Mouse (Mus musculus) gastrocnemius, adult 2 months (tissue): ENCODE results near the gene Nek2. TPM values are rescaled to one million over a fixed set of nuclear protein-coding genes. Genes with fewer than 3 reads are reported as not detected.

Experiments
- DNase-seq: peaks from one replicate; pipeline ENCODE4 v3.0.0; 2022
- H3K27ac ChIP-seq: fragments of 200-600 bp; 2 replicates; pipeline ENCODE4 v1.8.1; 2022; ENCODE audit warnings: mild to moderate bottlenecking
- H3K4me3 ChIP-seq: fragments of 200-600 bp; 2 replicates; pipeline ENCODE4 v1.8.1; 2022; ENCODE audit warnings: mild to moderate bottlenecking, moderate library complexity
- CTCF ChIP-seq: fragments of 200-600 bp; IDR thresholded peaks from 2 replicates; pipeline ENCODE4 v1.8.1; 2022; ENCODE audit warnings: antibody characterized with exemption, mild to moderate bottlenecking, moderate library complexity
- intact Hi-C: fragments of 180-260 bp; cut with DNase I; formaldehyde crosslinking; loops from one replicate; pipeline ENCODE4 v1.15.1; 2025
- total RNA-seq, 2 experiments: library from RNA; stranded (reverse); gene quantifications; 2 replicates each; pipeline ENCODE4 v1.2.3; 2021

Nek2 gene
- total RNA-seq, 2 experiments from 2014 or later = 0.26 to 0.33 TPM

- no peak for TF ChIP-seq CTCF
- intact Hi-C loops = no loop called here
- peak; percentile 44 for DNase-seq
- H3K27ac ChIP-seq = peak overlapping the region; percentile 13; the same call in 1 of the 2 replicates
- 0 out of 2 replicates have a peak overlapping the region, but pooled peaks have one; percentile 2 for H3K4me3 ChIP-seq
These were observed 18.2 kb upstream of the Nek2 start for GRCm38 (mm10) chr1:191802820-191803655.

DNA sequence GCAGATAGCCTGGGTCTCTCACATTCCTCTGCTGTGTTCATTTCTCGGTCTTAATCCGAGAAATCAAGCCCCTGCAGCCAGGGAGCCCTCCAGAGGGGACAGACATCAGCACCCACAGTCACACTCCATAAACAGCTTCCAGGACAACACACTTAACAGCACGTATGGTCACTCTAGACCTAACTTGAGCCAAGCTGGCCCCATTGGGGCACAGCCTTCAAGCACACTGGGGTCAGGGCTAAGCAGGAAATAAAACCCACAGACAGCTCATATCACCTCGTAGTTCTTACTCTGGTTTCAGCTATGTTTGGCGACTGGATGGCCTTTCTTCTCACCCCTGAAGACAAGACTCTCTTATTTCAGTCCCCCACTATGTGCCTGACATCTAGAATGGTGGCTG, 16.5 kb upstream of the Nek2 start:
- intact Hi-C loops = no loop called here
- Histone ChIP-seq H3K4me3 (no peak overlapping the region), H3K27ac (no peak overlapping the region)
- TF ChIP-seq CTCF = no peak
- no peak for DNase-seq

DNA sequence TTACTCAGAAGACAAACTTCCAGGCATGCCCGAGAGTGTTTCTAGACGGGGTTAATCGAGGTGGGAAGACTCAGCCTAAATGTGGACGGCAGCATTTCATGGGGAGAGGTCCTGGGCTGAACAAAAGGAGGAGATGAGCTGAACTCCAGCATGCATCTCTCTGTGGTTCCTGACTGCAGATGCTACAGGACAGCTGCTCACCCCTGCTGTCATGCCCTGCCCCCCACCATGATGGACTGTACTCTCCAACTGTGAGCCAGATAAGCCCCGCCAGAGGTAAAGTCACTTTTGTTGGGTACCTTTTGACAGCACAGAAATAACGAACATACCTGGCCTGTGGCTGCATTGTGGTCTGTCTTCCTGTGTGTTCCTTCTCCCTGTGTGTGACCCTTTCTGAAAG, 15.5 kb upstream of the Nek2 start:
- Histone ChIP-seq H3K27ac (no peak overlapping the region), H3K4me3 (no peak overlapping the region)
- no peak for DNase-seq
- intact Hi-C loops = no loop called here
- no peak for TF ChIP-seq CTCF

DNA sequence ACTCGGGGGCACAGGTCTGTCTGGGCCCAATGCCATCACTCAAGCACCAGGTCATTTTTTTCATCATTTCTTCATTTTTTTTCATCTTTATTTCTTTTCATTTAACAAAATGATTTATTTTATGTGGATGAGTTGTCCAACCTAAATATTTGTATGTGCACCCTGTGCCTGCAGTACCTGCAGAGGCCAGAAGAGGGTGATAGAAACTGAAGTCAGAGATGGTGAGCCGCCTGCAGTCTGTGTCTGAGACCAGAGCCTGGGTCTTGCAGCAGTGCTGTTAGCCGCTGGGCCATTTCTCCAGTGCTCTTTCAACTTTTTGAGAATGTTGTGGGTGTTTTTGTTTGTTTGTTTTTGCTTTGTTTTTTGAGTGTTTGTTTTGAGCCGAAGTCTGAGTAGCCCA, 14.5 kb upstream of the Nek2 start:
- Histone ChIP-seq H3K27ac (no peak overlapping the region), H3K4me3 (no peak overlapping the region)
- no peak for DNase-seq
- intact Hi-C loops = no loop called here
- TF ChIP-seq CTCF = peak; percentile 34

DNA sequence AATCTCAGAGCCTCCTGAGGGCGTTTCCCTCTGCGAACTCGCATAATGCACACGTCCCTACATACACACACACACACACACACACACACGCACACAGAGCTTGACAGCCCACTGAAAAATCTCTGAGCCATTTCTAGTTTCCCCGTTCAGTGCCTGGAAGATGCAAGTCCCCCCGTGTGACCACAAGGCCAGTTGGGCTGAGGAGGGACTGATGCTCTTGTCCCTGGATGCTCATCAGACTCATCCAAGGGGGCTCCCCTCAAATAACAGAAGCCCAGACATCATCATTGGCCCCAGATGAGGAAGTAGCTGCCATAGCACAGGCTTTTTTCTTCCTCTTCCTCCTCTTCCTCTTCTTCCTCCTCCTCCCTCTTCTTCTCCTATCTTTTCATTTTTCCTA, 13.3 kb upstream of the Nek2 start:
- no peak for TF ChIP-seq CTCF
- Histone ChIP-seq H3K4me3 (no peak overlapping the region), H3K27ac (no peak overlapping the region)
- intact Hi-C loops = no loop called here
- DNase-seq = no peak

DNA sequence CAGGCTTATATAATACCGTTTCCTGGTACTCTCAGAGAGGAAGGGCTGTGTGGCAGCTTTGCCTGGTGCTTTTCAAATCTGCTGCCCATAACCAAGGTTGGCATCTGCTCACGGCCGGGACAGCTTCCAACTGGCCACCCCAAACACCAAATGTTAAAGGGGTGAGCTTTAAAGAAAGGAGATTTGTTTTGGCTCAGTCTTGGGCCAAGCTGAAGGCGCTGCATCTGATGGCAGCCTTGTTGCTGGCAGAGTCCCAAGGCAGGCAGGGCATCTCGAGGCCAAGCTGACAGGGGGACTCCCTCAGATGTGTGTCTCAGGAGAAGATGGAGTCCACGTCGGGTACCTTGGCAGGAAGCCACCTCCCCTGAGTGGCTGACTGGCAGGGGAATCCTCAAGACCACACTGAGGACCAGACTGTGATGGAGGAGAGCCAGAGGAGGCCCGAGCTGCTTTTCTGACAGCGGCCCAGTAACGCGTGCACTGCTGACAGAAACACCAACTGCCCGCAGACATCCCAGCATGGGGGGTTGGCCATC, 12.5 kb upstream of the Nek2 start:
- Histone ChIP-seq H3K27ac (no peak overlapping the region), H3K4me3 (no peak overlapping the region)
- intact Hi-C loops = no loop called here
- TF ChIP-seq CTCF = no peak
- DNase-seq = no peak

- no peak for DNase-seq
- no peak for TF ChIP-seq CTCF
- intact Hi-C loops = no loop called here
- Histone ChIP-seq H3K27ac (no peak overlapping the region), H3K4me3 (no peak overlapping the region)
These were observed 9.5 kb upstream of the Nek2 start for GRCm38 (mm10) chr1:191811774-191812173.

- Histone ChIP-seq H3K27ac (no peak overlapping the region), H3K4me3 (no peak overlapping the region)
- no peak for DNase-seq
- intact Hi-C loops = no loop called here
- no peak for TF ChIP-seq CTCF
These were observed 8.1 kb upstream of the Nek2 start for GRCm38 (mm10) chr1:191812949-191813691.

DNA sequence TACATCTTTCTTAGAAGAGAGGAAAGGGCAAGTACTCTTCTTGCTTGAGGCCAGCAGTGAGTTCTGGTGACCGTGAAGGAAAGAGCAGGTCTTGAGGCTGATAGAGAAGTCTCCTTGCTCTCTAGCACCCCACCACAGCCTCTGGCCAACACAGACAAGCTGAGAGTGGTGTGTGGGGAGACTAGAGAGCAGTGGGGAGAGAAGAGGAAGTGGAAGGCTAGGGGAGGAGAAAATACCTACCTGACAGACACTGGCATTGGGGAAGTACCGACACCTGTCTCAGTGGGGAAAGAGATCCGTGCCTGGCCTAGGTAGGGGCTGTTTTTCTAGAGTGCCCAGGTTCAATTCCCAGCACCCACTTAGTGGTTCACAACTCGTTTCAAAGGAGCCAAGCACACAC, 7.0 kb upstream of the Nek2 start:
- H3K27ac ChIP-seq = no peak overlapping the region
- H3K4me3 ChIP-seq = no peak overlapping the region
- intact Hi-C loops = no loop called here
- no peak for TF ChIP-seq CTCF
- no peak for DNase-seq

GRCm38 (mm10) chr1:191814935-191815334, 6.3 kb upstream of the Nek2 start:
- intact Hi-C loops = no loop called here
- DNase-seq = no peak
- Histone ChIP-seq H3K4me3 (no peak overlapping the region), H3K27ac (no peak overlapping the region)
- no peak for TF ChIP-seq CTCF

- Histone ChIP-seq H3K27ac (no peak overlapping the region), H3K4me3 (no peak overlapping the region)
- DNase-seq = no peak
- intact Hi-C loops = no loop called here
- no peak for TF ChIP-seq CTCF
These were observed 4.6 kb upstream of the Nek2 start for GRCm38 (mm10) chr1:191816596-191816995.

- Histone ChIP-seq H3K27ac (no peak overlapping the region), H3K4me3 (no peak overlapping the region)
- intact Hi-C loops = loop anchor here (2.0 kb wide), 1 partner anchor 241 kb away; no protein-coding TSS in a partner anchor
- DNase-seq = peak; percentile 88
- peak; percentile 99 for TF ChIP-seq CTCF
These were observed 3.7 kb upstream of the Nek2 start for GRCm38 (mm10) chr1:191817418-191818144.
